Mouse (Mus musculus) 3T3-L1 (cell line): Measurements from ENCODE around the gene Btd.

ENCODE experiments used
- DNase-seq: peaks from one replicate; pipeline ENCODE4 v3.0.0-alpha.2; 2015; ENCODE audit warnings: low read depth, low spot score

Gene Btd

GRCm38 (mm10) chr14:31664903-31665565 lies 24.2 kb downstream of the Btd start:
- DNase-seq = no peak

GRCm38 (mm10) chr14:31665566-31665940 lies 24.7 kb downstream of the Btd start:
- no peak for DNase-seq

DNA sequence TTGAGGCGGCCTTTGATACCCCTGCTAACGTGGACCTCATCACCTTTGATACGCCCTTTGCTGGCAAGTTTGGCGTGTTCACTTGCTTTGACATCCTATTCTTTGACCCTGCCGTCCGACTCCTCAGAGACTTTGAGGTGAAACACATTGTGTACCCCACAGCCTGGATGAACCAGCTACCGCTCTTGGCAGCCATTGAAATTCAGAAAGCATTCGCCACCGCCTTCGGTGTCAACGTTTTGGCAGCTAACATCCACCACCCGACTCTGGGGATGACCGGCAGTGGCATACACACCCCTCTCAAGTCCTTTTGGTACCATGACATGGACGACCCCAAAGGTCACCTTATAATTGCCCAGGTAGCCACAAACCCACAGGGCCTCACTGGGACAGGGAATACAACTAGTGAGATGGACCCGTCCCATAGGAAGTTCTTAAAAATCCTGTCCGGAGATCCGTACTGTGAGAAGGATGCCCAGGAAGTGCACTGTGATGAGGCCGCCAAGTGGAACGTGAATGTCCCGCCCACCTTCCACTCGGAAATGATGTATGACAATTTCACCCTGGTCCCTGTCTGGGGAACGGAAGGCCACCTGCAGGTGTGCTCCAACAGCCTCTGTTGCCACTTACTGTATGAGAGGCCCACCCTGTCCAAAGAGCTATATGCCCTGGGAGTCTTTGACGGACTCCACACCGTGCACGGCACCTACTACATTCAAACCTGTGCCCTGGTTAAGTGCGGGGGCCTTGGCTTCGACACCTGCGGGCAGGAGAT lies 26.3 kb downstream of the Btd start:
- DNase-seq = no peak

- no peak for DNase-seq
Measured at GRCm38 (mm10) chr14:31667741-31668140, 26.9 kb downstream of the Btd start.

- DNase-seq = peak; percentile 65
Measured at GRCm38 (mm10) chr14:31668326-31668725, 27.5 kb downstream of the Btd start.

DNA sequence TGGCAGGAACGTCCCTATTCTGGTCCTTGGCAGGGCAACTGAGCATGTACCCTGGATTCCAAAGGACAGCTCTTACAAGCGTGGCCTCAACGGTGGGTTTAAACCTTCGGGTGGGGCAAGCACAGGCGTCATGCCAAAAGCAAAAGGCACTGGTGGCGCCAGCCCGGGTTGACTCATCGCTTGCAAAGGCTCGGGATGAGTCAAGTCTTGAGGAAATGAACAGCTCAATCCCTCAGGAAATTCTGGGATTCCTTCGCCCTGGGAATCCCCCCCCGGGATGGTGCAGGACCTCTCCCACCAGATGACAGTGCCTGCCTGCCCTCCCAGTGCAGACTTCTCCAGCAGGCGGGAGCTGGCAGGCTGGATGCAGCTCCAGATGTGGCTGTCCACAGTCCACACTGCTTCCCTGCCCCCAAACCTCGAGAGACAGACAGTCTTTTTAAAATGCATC lies 28.4 kb downstream of the Btd start:
- DNase-seq = peak; percentile 98

GRCm38 (mm10) chr14:31669642-31670490 lies 29.0 kb downstream of the Btd start:
- DNase-seq = peak; percentile 99

- DNase-seq = no peak
Measured at GRCm38 (mm10) chr14:31671635-31672320, 30.9 kb downstream of the Btd start.

GRCm38 (mm10) chr14:31680656-31681055 lies 39.8 kb downstream of the Btd start:
- DNase-seq = no peak

- no peak for DNase-seq
Measured at GRCm38 (mm10) chr14:31681291-31681690, 40.5 kb downstream of the Btd start.

GRCm38 (mm10) chr14:31681931-31682555 lies 41.2 kb downstream of the Btd start:
- DNase-seq = no peak

- no peak for DNase-seq
Measured at GRCm38 (mm10) chr14:31683610-31684009, 42.8 kb downstream of the Btd start.

DNA sequence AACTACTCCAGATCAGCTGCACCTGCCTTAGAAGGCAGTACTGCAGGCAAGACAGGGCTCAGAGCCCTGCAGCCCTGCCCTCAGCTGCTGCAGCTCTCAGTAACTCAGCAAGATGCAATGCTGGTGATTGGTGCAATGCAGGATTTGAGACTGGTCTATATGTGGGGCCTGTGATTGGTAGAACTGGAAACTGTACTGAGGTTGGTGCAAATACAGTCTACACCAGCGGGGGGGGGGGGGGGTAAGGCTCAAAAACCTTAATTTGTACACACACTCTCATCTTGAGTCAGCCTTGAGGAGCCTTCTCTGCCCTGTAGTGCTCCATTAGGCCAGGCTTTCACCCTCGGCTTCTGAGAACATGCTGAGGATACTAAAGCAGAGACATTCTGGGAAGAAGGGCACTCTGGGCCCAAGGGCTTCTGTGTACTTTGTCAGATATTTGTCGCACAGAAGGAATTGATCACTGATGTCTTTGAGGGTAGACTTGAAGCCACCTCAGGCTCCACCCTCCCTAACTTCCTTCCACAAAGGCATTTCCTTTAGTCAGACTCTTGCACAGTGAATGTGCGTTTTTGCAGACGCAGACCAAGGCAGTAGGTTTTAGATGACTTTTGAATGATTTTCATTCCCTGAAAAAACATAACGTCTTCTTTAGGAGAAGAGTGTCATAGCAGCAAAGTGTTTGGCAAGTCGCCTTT lies 43.7 kb downstream of the Btd start:
- DNase-seq = no peak

DNA sequence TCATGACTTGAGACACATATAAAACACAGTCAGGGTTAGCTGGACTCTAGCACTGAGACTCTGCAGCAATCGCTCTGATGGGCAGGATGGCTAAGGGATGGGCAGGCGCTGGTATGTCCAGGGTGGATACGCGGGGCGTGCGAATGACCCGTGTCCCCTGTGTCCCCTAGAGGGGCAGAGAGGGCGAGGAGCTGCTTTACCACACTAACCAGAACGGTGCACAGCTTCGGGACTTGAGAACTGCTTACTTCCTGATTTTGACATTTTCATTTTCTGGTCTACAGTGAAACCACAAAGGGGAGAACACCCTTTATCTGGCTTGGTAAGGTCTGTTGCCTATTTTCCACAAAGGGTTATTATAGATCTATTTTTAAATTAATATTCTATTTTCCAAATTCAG lies 44.9 kb downstream of the Btd start:
- DNase-seq = no peak

DNA sequence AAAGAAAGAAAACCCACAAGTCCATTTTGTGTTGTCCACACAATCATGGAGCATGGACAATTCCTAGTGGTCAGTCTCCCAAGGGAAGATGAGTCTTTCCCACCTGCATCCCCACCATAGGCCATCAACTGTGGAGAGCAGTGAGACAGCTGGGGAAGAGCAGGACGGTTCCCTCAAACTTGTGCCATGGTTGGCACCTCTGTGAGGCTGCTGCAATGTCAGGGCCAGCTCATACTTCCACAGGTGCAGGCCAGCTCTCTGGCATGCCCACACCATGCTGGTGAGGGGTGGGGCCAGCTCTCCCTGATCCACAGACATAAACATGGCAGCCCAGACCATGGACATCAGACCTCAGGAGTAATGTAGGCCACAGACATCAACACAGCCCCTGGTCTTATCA lies 45.4 kb downstream of the Btd start:
- DNase-seq = no peak

DNA sequence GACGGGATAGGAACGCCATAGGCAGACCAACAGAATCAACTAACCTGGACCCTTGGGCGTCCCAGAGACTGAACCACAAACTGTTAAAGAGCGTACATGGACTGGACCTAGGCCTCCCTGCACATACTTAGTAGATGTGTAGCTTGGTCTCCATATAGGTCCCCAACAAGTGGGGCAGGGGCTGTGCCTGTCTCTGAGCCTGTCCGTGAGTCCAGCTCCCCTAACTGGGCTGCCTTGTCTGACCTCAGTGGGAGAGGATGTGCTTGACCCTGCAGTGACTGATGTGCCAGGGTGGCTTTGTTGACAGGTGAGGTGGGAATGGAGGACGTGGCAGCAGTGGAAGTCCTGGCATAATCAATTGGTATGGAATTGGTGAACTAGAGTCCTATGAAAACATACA lies 51.7 kb downstream of the Btd start:
- DNase-seq = no peak

DNA sequence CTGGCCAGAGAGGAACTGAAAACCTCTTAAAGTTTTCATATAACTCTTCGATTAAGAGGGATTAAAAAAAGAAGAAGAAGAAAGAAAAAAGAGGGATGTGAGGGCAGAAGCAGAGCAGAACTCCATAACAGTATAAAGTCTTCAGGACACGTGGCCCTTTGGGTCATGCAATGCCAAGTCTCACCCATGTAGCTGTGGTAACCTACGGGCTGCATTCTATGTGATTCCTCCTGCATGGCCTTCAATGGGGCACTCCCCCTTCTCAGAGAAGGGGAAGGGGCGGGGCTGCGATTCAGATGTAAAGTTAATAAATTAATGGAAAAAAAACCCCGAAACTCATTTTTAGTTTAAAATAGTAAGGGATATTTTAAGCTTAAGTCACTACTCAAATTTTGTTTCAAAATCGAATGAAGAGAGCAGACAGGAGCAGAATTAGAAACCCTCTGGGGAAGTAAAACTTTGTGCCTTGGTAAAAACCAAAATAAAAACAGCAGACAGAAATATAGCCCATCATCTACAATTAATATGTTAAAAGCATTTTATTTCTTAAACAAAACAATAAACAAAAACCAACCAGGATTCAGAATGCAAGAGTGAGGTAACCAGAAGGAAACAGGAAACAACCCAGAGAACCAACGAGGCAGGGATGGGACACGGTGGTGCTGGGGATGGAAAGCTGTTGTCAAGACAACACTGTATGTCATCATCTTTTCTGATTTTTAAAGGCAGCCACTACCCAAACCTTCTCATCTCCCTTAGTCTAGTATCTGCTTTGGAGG lies 55.6 kb downstream of the Btd start:
- DNase-seq = no peak

DNA sequence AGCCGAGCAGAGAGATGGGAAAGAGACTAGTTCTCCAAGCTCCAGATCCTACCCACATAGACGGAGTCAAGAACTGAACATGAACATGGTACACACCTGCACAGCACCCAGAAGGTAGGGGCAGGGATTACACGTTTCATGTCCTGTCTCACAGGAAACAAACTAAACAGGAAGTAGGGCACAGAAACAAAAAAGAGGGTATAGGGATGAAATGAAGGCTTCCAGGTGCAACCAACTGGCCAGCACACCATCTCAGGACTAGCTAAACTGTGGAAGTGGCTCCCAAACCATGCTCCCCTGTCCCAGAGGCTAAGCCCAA lies 56.1 kb downstream of the Btd start:
- no peak for DNase-seq

- no peak for DNase-seq
Measured at GRCm38 (mm10) chr14:31697346-31697745, 56.5 kb downstream of the Btd start.

GRCm38 (mm10) chr14:31697755-31698154 lies 56.9 kb downstream of the Btd start:
- DNase-seq = no peak
